Mouse (Mus musculus) granulocyte monocyte progenitor cell, adult 5-6 weeks (primary cell): ENCODE measurements around the gene Rnf146. TPM values are rescaled to one million over a fixed set of nuclear protein-coding genes. Genes with fewer than 3 reads are reported as not detected.

ENCODE experiments used
- ATAC-seq: replicated peaks from 2 replicates; pipeline ENCODE4 v1.8.0; 2016; ENCODE audit warnings: mild to moderate bottlenecking, moderate TSS enrichment, inconsistent platforms; ENCODE audit not compliant: poor library complexity, severe bottlenecking
- total RNA-seq, 2 experiments: library from RNA; stranded (forward) in 1 of 2; stranded (reverse) in 1 of 2; fragments of 200-712, 200-1000 nt in 1 of 2; fragments of >200 nt in 1 of 2; fragmentation: Nextera tagmentation in 1 of 2; gene quantifications; 2 replicates each; pipeline ENCODE4 v1.2.3; 2014 to 2017

Rnf146 gene
- 19.1 and 26.0 TPM in 2 replicates for total RNA-seq (2014; fragmentation: Nextera tagmentation)
- 41.8 and 49.1 TPM in 2 replicates for total RNA-seq (2017)

GRCm38 (mm10) chr10:29362197-29362900 lies at the start of gene Rnf146:
Gene Rnf146, minus strand, starts transcription at chr10:29362442.
- no peak for ATAC-seq

GRCm38 (mm10) chr10:29402656-29403268 lies 40.5 kb upstream of the Rnf146 start:
- ATAC-seq = no peak

GRCm38 (mm10) chr10:29394890-29395289 lies 32.6 kb upstream of the Rnf146 start:
- peak; percentile 67; the same call in 1 of the 2 replicates for ATAC-seq

- no peak for ATAC-seq
Observed at GRCm38 (mm10) chr10:29381558-29381957, 19.3 kb upstream of the Rnf146 start.

GRCm38 (mm10) chr10:29374065-29374464 lies 11.8 kb upstream of the Rnf146 start:
- ATAC-seq = no peak

GRCm38 (mm10) chr10:29361464-29362196 lies 612 bp downstream of the Rnf146 start:
- peak; percentile 71 for ATAC-seq

- ATAC-seq = peak; percentile 55
Observed at GRCm38 (mm10) chr10:29361095-29361463, 1.2 kb downstream of the Rnf146 start.

- no peak for ATAC-seq
Observed at GRCm38 (mm10) chr10:29354183-29354582, 8.1 kb downstream of the Rnf146 start.

- ATAC-seq = no peak
Observed at GRCm38 (mm10) chr10:29352575-29352974, 9.7 kb downstream of the Rnf146 start.

- ATAC-seq = peak; percentile 69
Observed at GRCm38 (mm10) chr10:29351420-29351819, 10.8 kb downstream of the Rnf146 start.

- no peak for ATAC-seq
Observed at GRCm38 (mm10) chr10:29346638-29347037, 15.6 kb downstream of the Rnf146 start.

GRCm38 (mm10) chr10:29344232-29344631 lies 18.0 kb downstream of the Rnf146 start:
- no peak for ATAC-seq

- ATAC-seq = peak; percentile 93
Observed at GRCm38 (mm10) chr10:29338355-29339056, 23.7 kb downstream of the Rnf146 start.

- ATAC-seq = no peak
Observed at GRCm38 (mm10) chr10:29333836-29334235, 28.4 kb downstream of the Rnf146 start.

GRCm38 (mm10) chr10:29324817-29325216 lies 37.4 kb downstream of the Rnf146 start:
- ATAC-seq = no peak

- no peak for ATAC-seq
Observed at GRCm38 (mm10) chr10:29313905-29314304, 48.3 kb downstream of the Rnf146 start.

GRCm38 (mm10) chr10:29313064-29313638 lies 49.1 kb downstream of the Rnf146 start, which contains the start of gene Echdc1:
Gene Echdc1, plus strand, starts transcription at chr10:29313166.
- ATAC-seq = peak; percentile 96

- ATAC-seq = no peak
Observed at GRCm38 (mm10) chr10:29311480-29312219, 50.6 kb downstream of the Rnf146 start.

- ATAC-seq = no peak
Observed at GRCm38 (mm10) chr10:29302230-29302629, 60.0 kb downstream of the Rnf146 start.
